Mouse (Mus musculus) liver, embryonic 11.5 days (tissue): ENCODE data around the gene A830018L16Rik. TPM values are rescaled to one million over a fixed set of nuclear protein-coding genes. Genes with fewer than 3 reads are reported as not detected.

Experiments
- ATAC-seq: fragments of 200-750 bp; cut with Nextera tagmentation; replicated peaks from 2 replicates; pipeline ENCODE4 v1.8.0; 2017; ENCODE audit warnings: moderate number of reproducible peaks, mild to moderate bottlenecking, moderate TSS enrichment, moderate library complexity; ENCODE audit not compliant: low FRiP score
- DNase-seq: peaks from one replicate; pipeline ENCODE4 v3.0.0-alpha.2; 2017; ENCODE audit warnings: low spot score
- H3K27ac ChIP-seq: fragments of 300-500 bp; sonication (generic); 2 replicates; pipeline ENCODE4 v1.5.1; 2014; ENCODE audit warnings: mild to moderate bottlenecking, low read depth, low read length, control low read depth
- H3K27me3 ChIP-seq: fragments of 300-500 bp; sonication (generic); replicated peaks from 2 replicates; pipeline ENCODE4 v1.6.1; 2014; ENCODE audit warnings: low read length, mixed read lengths; ENCODE audit not compliant: control insufficient read depth, insufficient read depth
- H3K36me3 ChIP-seq: fragments of 300-500 bp; sonication (generic); 2 replicates; pipeline ENCODE4 v1.6.1; 2014; ENCODE audit warnings: mild to moderate bottlenecking, low read length, moderate library complexity, mixed read lengths; ENCODE audit not compliant: control insufficient read depth, insufficient read depth
- H3K4me1 ChIP-seq: fragments of 300-500 bp; sonication (generic); replicated peaks from 2 replicates; pipeline ENCODE4 v1.6.1; 2014; ENCODE audit warnings: low read length, mixed read lengths; ENCODE audit not compliant: control insufficient read depth, insufficient read depth
- H3K4me2 ChIP-seq: fragments of 300-500 bp; sonication (generic); 2 replicates; pipeline ENCODE4 v1.6.1; 2014; ENCODE audit warnings: mild to moderate bottlenecking, control low read depth, moderate library complexity
- H3K4me3 ChIP-seq: fragments of 300-500 bp; sonication (generic); 2 replicates; pipeline ENCODE4 v1.5.1; 2014; ENCODE audit warnings: low read depth, low read length, control low read depth
- H3K9ac ChIP-seq: fragments of 300-500 bp; sonication (generic); 2 replicates; pipeline ENCODE4 v1.6.1; 2014; ENCODE audit warnings: low read depth, low read length, control low read depth
- H3K9me3 ChIP-seq: fragments of 300-500 bp; sonication (generic); 2 replicates; pipeline ENCODE4 v1.6.1; 2016; ENCODE audit warnings: low read length, inconsistent platforms, mixed read lengths; ENCODE audit not compliant: control insufficient read depth
- WGBS: fragments of 180-500 bp; shearing (Covaris S2); extraction: QIAGEN DNeasy Blood & Tissue Kit; methylation state at CpG from one replicate; pipeline ENCODE4 v1.1.7; 2014; 5-methylcytosine and 5-hydroxymethylcytosine counted together
- polyA plus RNA-seq: library from polyadenylated mRNA; unstranded; fragments of >200 nt; fragmentation: Nextera tagmentation; extraction: Ambion mirVana; gene quantifications from 2 replicates; pipeline ENCODE4 v1.2.1, GENCODE M21; 2014

Gene A830018L16Rik
- polyA plus RNA-seq, result 0.16 and 0.22 TPM in 2 replicates

GRCm38 (mm10) chr1:11413894-11414556, at the start of gene A830018L16Rik:
Gene A830018L16Rik, plus strand, starts transcription at chr1:11414105.
- Histone ChIP-seq H3K27ac (no peak within 1 kb of the TSS), H3K4me2 (peak within 1 kb of the TSS; percentile 65), H3K36me3 (no peaks in the 10 kb centered on the region), H3K4me3 (peak within 1 kb of the TSS; percentile 37), H3K27me3 (peaks cover 23% of the 10 kb centered on the region), H3K9me3 (no peaks in the 10 kb centered on the region), H3K9ac (no peak within 1 kb of the TSS), H3K4me1 (no peaks in the 10 kb centered on the region)
- ATAC-seq (peak; percentile 73), DNase-seq (peak; percentile 69)
- under 1% methylated on average over 47 of the region's 50 CpGs for WGBS

DNA sequence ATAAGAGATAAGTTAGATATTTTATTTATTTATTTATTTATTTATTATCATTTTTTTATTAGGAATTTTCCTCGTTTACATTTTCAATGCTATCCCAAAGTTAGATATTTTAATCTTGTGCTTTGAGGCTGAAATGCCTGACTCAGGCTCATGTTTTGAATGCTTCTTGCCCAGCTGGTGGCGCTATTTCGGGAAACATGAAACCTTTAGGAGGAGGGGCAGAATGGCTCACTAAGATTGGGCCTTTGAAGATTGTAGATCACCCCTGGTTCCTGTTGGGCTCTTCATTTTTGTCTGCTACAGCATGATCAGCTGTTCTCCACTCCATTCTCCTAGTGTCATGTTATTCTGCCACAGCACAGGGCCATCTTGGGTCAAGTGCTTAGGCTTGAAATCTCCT, 28.1 kb upstream of the A830018L16Rik start:
- ATAC-seq, result no peak
- WGBS, result 45% methylated on average over 3 of the region's 3 CpGs
- Histone ChIP-seq H3K4me2 (no peak overlapping the region), H3K36me3 (no peaks in the 10 kb centered on the region), H3K4me1 (no peaks in the 10 kb centered on the region), H3K27me3 (no peaks in the 10 kb centered on the region), H3K4me3 (no peak overlapping the region), H3K9me3 (no peaks in the 10 kb centered on the region), H3K9ac (no peak overlapping the region), H3K27ac (no peak overlapping the region)
- no peak for DNase-seq

DNA sequence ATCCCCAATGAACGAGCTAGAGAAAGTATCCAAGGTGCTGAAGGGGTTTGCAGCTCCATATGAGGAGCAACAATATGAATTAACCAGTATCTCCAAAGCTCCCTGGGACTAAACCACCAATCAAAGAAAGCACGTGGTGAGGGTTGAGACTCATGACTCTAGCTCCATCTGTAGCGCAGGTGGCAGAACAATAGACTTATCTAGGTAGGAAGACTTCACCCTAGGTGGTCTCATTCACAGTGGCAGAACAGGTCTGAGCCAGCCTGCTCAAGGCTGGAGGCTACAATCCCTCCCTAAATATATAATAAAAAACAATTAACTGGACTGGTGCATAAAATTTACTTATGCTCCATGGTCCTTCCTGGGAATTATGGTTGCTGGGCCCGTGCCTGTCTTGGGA, 18.5 kb upstream of the A830018L16Rik start:
- no peaks in the 10 kb centered on the region for H3K4me1 ChIP-seq
- H3K4me2 ChIP-seq, result no peak overlapping the region
- WGBS, result 58% methylated on average over 4 of the region's 4 CpGs
- H3K36me3 ChIP-seq, result no peaks in the 10 kb centered on the region
- DNase-seq (no peak), ATAC-seq (no peak)
- no peaks in the 10 kb centered on the region for H3K27me3 ChIP-seq
- no peak overlapping the region for H3K4me3 ChIP-seq
- H3K9ac ChIP-seq, result no peak overlapping the region
- no peak overlapping the region for H3K27ac ChIP-seq
- no peaks in the 10 kb centered on the region for H3K9me3 ChIP-seq

DNA sequence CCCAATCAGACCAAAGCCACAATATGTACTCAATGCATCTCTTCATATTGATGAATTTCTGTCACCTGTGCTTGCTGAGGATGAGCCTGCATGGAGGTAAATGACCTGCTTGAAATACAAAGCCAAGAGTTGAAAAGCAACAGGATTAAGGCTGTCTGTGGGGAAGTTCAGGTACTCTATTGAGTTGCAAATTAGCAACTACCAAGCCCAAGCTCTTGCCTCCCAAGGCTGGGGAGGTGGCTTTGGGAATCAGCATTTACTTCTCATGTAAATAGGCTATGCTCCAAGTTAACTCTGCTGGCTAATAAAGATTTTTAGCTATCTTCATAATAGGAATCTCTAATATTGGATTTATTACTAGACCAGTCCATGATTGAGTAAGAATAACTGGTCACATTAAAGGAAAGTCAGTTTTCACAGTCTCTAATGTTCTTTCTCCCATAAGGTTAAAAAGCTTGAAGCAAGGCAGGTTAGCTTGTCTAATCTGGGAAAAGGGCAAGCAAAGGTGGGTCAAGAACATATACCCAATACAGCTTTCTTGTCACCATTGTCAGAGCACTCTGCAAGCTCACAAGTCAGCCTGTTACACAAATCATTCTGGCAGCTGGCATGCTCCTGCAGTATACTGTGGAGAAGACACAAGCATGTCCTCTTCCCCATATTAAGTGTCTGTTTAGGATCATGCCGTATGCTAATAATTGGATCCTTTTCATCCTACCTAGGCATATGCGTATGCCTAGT, 17.7 kb upstream of the A830018L16Rik start:
- H3K9ac ChIP-seq, result no peak overlapping the region
- no peaks in the 10 kb centered on the region for H3K27me3 ChIP-seq
- H3K4me2 ChIP-seq, result no peak overlapping the region
- no peak overlapping the region for H3K27ac ChIP-seq
- DNase-seq (no peak), ATAC-seq (no peak)
- H3K9me3 ChIP-seq, result no peaks in the 10 kb centered on the region
- no peaks in the 10 kb centered on the region for H3K4me1 ChIP-seq
- no peak overlapping the region for H3K4me3 ChIP-seq
- H3K36me3 ChIP-seq, result no peaks in the 10 kb centered on the region
- 86% methylated on average over 2 of the region's 2 CpGs for WGBS

DNA sequence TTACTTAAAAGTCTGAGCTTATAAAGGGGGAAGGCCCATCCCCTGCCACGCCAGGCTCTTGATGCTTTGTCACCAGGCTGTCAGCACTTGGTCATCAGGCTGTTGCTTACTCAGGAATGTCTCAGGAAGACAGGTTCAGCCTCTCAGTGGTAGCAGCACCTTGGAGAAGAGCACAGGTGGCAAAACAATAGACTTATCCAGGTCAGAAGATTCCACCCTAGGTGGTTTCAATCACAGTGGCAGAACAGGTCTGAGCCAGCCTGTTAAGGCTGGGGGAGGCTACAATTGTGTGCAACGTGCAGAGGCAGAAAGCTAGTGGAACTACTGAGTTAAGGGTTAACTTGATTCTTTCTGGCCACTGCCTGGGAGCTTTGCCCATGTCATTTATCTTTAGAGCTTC, 12.7 kb upstream of the A830018L16Rik start:
- ATAC-seq (no peak), DNase-seq (no peak)
- H3K27me3 ChIP-seq, result no peaks in the 10 kb centered on the region
- H3K9ac ChIP-seq, result no peak overlapping the region
- no peak overlapping the region for H3K4me3 ChIP-seq
- H3K9me3 ChIP-seq, result no peaks in the 10 kb centered on the region
- no peak overlapping the region for H3K27ac ChIP-seq
- H3K36me3 ChIP-seq, result no peaks in the 10 kb centered on the region
- H3K4me2 ChIP-seq, result no peak overlapping the region
- no peaks in the 10 kb centered on the region for H3K4me1 ChIP-seq
- WGBS, result 27% methylated on average over 2 of the region's 2 CpGs

DNA sequence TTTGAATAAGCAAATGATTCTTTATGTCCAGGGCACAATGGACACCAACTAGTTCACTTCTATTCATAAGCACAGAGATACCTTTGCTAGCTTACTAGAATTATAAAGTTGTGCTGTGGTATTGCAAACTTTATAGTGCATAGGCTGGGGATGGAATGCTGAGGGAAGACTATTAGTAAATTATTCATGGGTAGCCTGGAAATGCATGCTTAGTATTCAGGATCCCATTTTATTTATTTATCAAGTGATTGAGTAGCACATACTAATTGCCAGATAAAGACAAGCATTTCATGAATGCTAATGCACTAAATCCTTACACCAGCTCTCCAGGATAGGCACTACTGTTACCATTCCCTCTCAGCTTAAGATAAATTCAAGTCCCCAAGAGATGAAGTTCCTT, 8.4 kb upstream of the A830018L16Rik start:
- Histone ChIP-seq H3K9ac (no peak overlapping the region), H3K27me3 (no peaks in the 10 kb centered on the region), H3K4me3 (no peak overlapping the region), H3K27ac (no peak overlapping the region), H3K9me3 (no peaks in the 10 kb centered on the region), H3K4me1 (no peaks in the 10 kb centered on the region), H3K4me2 (no peak overlapping the region), H3K36me3 (no peaks in the 10 kb centered on the region)
- ATAC-seq, result no peak
- DNase-seq, result no peak

DNA sequence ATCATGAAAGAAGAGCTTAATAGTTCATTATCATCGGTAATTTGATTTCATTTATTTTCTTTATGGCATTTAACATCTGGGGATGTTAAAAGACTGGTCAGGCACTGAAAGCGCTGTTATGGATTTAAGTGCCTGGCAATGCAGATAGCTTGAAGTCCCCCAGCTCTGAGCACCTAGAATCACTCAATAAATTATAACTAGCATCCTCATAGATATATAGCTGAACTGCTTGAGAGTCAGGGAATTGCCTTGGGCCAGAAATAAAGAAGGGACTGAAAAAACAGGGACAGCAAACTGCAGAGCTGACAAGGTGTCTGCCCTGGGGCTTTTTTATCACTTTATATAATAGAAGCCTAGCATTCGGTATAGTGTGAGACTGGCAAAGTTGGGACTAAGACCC, 7.9 kb upstream of the A830018L16Rik start:
- no peak overlapping the region for H3K9ac ChIP-seq
- H3K4me2 ChIP-seq, result no peak overlapping the region
- WGBS, result 82% methylated on average over 3 of the region's 3 CpGs
- DNase-seq (no peak), ATAC-seq (no peak)
- H3K4me1 ChIP-seq, result no peaks in the 10 kb centered on the region
- no peaks in the 10 kb centered on the region for H3K27me3 ChIP-seq
- no peaks in the 10 kb centered on the region for H3K9me3 ChIP-seq
- H3K27ac ChIP-seq, result no peak overlapping the region
- H3K36me3 ChIP-seq, result no peaks in the 10 kb centered on the region
- no peak overlapping the region for H3K4me3 ChIP-seq

- Histone ChIP-seq H3K27me3 (peaks cover 23% of the 10 kb centered on the region), H3K9me3 (no peaks in the 10 kb centered on the region), H3K36me3 (no peaks in the 10 kb centered on the region), H3K4me3 (peak overlapping the region; percentile 37), H3K4me1 (no peaks in the 10 kb centered on the region), H3K4me2 (peak overlapping the region; percentile 65), H3K27ac (no peak overlapping the region), H3K9ac (no peak overlapping the region)
- no peak for DNase-seq
- ATAC-seq, result no peak
- WGBS, result 5% methylated on average over 9 of the region's 9 CpGs
These were observed 655 bp downstream of the A830018L16Rik start for GRCm38 (mm10) chr1:11414560-11414959.

DNA sequence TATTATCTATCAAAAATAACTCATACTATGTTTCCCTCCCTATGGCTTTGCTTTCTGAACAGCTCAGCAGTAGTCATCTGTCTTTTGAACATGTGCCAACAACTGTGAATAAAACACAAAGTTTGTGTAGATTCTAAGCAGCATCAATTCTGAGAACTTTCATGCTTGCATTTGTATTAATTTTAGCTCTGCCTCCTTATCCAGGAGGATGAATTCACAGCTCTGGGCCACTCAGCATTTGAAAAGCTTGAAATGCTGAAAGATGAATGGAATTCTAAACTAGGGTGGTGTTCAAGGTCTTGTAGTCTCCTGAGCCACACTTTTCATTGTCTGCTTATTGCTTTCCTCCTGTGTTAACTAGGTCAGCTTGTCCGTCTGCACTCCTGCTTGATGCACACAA, 13.4 kb downstream of the A830018L16Rik start:
- Histone ChIP-seq H3K9me3 (no peaks in the 10 kb centered on the region), H3K27ac (no peak overlapping the region), H3K4me3 (no peak overlapping the region), H3K36me3 (no peaks in the 10 kb centered on the region), H3K9ac (no peak overlapping the region), H3K4me1 (no peaks in the 10 kb centered on the region), H3K27me3 (no peaks in the 10 kb centered on the region), H3K4me2 (no peak overlapping the region)
- 81% methylated on average over 1 of the region's 1 CpGs for WGBS
- ATAC-seq, result no peak
- no peak for DNase-seq
